Mouse (Mus musculus) embryonic facial prominence, embryonic 11.5 days (tissue): Measurements from ENCODE around the gene Rnf123. TPM values are rescaled to one million over a fixed set of nuclear protein-coding genes. Genes with fewer than 3 reads are reported as not detected.

Experiments
- ATAC-seq: fragments of 200-750 bp; cut with Nextera tagmentation; replicated peaks from 2 replicates; pipeline ENCODE4 v1.8.0; 2017; ENCODE audit warnings: low read depth; ENCODE audit not compliant: insufficient number of reproducible peaks, low FRiP score, low TSS enrichment
- DNase-seq: peaks from one replicate; pipeline ENCODE4 v3.0.0-alpha.2; 2015; ENCODE audit warnings: low spot score
- H3K27ac ChIP-seq: fragments of 300-500 bp; sonication (generic); replicated peaks from 2 replicates; pipeline ENCODE4 v1.5.1; 2014; ENCODE audit warnings: mild to moderate bottlenecking, low read depth, low read length, control low read depth
- H3K27me3 ChIP-seq: fragments of 300-500 bp; sonication (generic); 2 replicates; pipeline ENCODE4 v1.6.1; 2014; ENCODE audit warnings: mild to moderate bottlenecking, low read length, moderate library complexity, mixed read lengths; ENCODE audit not compliant: control insufficient read depth, insufficient read depth
- H3K36me3 ChIP-seq: fragments of 300-500 bp; sonication (generic); replicated peaks from 2 replicates; pipeline ENCODE4 v1.6.1; 2014; ENCODE audit warnings: low read depth, mild to moderate bottlenecking, low read length, moderate library complexity, mixed read lengths; ENCODE audit not compliant: control insufficient read depth, insufficient read depth
- H3K4me1 ChIP-seq: fragments of 300-500 bp; sonication (generic); 2 replicates; pipeline ENCODE4 v1.6.1; 2014; ENCODE audit warnings: low read length, mixed read lengths; ENCODE audit not compliant: control insufficient read depth, insufficient read depth
- H3K4me2 ChIP-seq: fragments of 300-500 bp; sonication (generic); 2 replicates; pipeline ENCODE4 v1.6.1; 2014; ENCODE audit warnings: low read depth, mild to moderate bottlenecking, control low read depth, low read length, moderate library complexity
- H3K4me3 ChIP-seq: fragments of 300-500 bp; sonication (generic); 2 replicates; pipeline ENCODE4 v1.5.1; 2014; ENCODE audit warnings: low read depth, low read length, control low read depth
- H3K9ac ChIP-seq: fragments of 300-500 bp; sonication (generic); replicated peaks from 2 replicates; pipeline ENCODE4 v1.6.1; 2014; ENCODE audit warnings: mild to moderate bottlenecking, control low read depth, low read length
- H3K9me3 ChIP-seq: fragments of 300-500 bp; sonication (generic); replicated peaks from 2 replicates; pipeline ENCODE4 v1.6.1; 2016; ENCODE audit warnings: mild to moderate bottlenecking, low read length, inconsistent platforms, mixed read lengths; ENCODE audit not compliant: control insufficient read depth
- WGBS: fragments of 180-500 bp; shearing (Covaris S2); extraction: QIAGEN DNeasy Blood & Tissue Kit; methylation state at CpG from one replicate; pipeline ENCODE4 v1.1.7; 2014; 5-methylcytosine and 5-hydroxymethylcytosine counted together
- polyA plus RNA-seq: library from polyadenylated mRNA; unstranded; fragments of >200 nt; fragmentation: Nextera tagmentation; extraction: Ambion mirVana; gene quantifications from 2 replicates; pipeline ENCODE4 v1.2.1, GENCODE M21; 2014

Rnf123 gene
- polyA plus RNA-seq, 1 experiment from 2014 or later: 22.0 TPM

GRCm38 (mm10) chr9:108095518-108095917 lies 12.4 kb upstream of the Rnf123 start:
- H3K36me3 ChIP-seq: peaks cover 2% of the 10 kb centered on the region
- H3K27ac ChIP-seq: no peak overlapping the region
- no peak overlapping the region for H3K9ac ChIP-seq
- H3K4me1 ChIP-seq: no peaks in the 10 kb centered on the region
- peak overlapping the region; percentile 88 for H3K4me2 ChIP-seq
- ATAC-seq: no peak
- H3K27me3 ChIP-seq: no peaks in the 10 kb centered on the region
- DNase-seq: peak; percentile 83
- H3K4me3 ChIP-seq: peak overlapping the region; percentile 77
- no peaks in the 10 kb centered on the region for H3K9me3 ChIP-seq
- 10% methylated on average over 3 of the region's 3 CpGs for WGBS

- peak; percentile 25; the same call in 1 of the 2 replicates for ATAC-seq
- H3K9me3 ChIP-seq: no peaks in the 10 kb centered on the region
- 0 out of 2 replicates have a peak overlapping the region, but pooled peaks have one; percentile 9 for H3K27ac ChIP-seq
- WGBS: 1% methylated on average over 16 of the region's 16 CpGs
- H3K4me2 ChIP-seq: peak overlapping the region; percentile 88
- H3K4me3 ChIP-seq: peak overlapping the region; percentile 77
- H3K36me3 ChIP-seq: peaks cover 2% of the 10 kb centered on the region
- H3K4me1 ChIP-seq: no peaks in the 10 kb centered on the region
- DNase-seq: peak; percentile 18
- H3K27me3 ChIP-seq: no peaks in the 10 kb centered on the region
- H3K9ac ChIP-seq: peak overlapping the region; percentile 84
These were observed 11.9 kb upstream of the Rnf123 start for GRCm38 (mm10) chr9:108094998-108095411.

GRCm38 (mm10) chr9:108094184-108094941 lies 11.2 kb upstream of the Rnf123 start, which contains the start of gene Apeh:
Gene Apeh (minus strand): TSS chr9:108094606.
- Histone ChIP-seq H3K4me1 (no peaks in the 10 kb centered on the region), H3K9me3 (no peaks in the 10 kb centered on the region), H3K9ac (peak within 1 kb of the TSS; percentile 84), H3K4me2 (peak within 1 kb of the TSS; percentile 88), H3K27me3 (no peaks in the 10 kb centered on the region), H3K36me3 (peaks cover 5% of the 10 kb centered on the region), H3K4me3 (peak within 1 kb of the TSS; percentile 77), H3K27ac (peak within 1 kb of the TSS; percentile 66; the same call in 1 of the 2 replicates)
- WGBS: under 1% methylated on average over 52 of the region's 52 CpGs
- ATAC-seq (peak; percentile 90), DNase-seq (peak; percentile 97)

DNA sequence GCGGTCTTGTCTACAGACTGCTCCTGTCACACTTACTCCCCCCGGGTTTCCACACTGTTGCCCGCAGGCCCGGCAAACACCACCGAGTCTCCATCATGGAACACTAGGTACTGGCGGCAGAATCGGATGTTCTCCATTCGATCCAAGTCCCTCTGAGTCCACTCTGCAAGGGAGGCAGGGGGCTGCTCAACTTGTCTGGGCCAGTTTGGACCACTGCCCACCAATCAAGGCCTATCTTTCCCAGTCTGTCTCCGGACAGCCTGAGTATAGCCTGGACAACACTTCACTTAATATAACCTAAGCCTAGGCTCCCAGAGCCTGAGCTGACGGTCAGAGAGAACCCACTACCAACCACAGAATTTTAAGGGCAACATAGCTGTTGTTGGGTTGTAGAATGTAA lies 10.4 kb upstream of the Rnf123 start:
- Histone ChIP-seq H3K27ac (no peak overlapping the region), H3K9ac (peak overlapping the region; percentile 84; the same call in 1 of the 2 replicates), H3K9me3 (no peaks in the 10 kb centered on the region), H3K4me2 (peak overlapping the region; percentile 88), H3K4me1 (no peaks in the 10 kb centered on the region), H3K36me3 (peaks cover 5% of the 10 kb centered on the region), H3K4me3 (peak overlapping the region; percentile 77), H3K27me3 (no peaks in the 10 kb centered on the region)
- ATAC-seq (no peak), DNase-seq (no peak)
- 71% methylated on average over 10 of the region's 10 CpGs for WGBS

DNA sequence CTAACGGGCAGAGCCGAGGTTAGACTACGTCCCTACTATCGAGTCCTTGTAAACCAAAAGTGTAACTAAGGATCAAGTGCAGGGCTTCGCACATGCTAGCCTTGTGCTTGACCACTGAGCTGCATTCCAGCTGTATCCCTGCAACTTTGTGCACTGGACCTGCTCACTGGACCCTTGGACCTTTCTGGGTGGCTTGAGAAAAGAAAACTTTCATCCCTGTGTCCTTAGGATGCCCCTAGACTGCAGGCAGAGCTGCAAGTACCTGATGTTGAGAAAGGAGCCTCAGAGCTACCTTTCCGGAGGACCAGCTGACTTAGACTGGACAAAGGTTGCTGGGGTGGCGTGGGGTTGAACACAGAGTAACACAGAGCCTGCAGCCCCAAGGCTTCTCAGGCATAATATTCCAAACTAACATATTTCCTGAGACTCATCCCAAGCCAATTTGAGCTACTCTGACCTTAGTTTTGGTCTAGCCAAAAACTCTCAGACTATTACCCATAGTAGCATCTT lies 7.5 kb upstream of the Rnf123 start:
- Histone ChIP-seq H3K4me1 (no peaks in the 10 kb centered on the region), H3K4me3 (no peak overlapping the region), H3K9me3 (no peaks in the 10 kb centered on the region), H3K27ac (no peak overlapping the region), H3K36me3 (peaks cover 5% of the 10 kb centered on the region), H3K4me2 (no peak overlapping the region), H3K27me3 (no peaks in the 10 kb centered on the region), H3K9ac (no peak overlapping the region)
- ATAC-seq (no peak), DNase-seq (no peak)
- WGBS: 93% methylated on average over 7 of the region's 7 CpGs

DNA sequence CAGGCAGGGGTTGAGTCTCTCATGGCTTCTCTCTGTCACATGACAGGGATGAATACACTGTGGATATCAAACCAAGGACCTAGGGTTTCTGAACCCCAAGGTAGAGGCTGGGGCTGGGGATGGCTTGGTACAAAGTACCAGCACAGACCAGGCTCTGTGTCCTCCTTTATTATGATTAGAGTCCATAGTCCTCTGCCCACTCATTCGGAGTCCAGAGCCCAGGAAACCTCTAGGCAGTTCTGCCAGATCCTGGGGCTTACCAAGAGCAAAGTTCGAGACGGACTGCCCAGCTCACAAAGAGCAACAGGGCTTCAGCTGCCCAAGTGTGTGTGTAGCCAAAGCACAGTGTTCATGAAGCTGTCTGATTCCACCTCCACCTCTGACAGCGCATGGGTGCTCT lies 2.1 kb upstream of the Rnf123 start:
- H3K9me3 ChIP-seq: no peaks in the 10 kb centered on the region
- no peak for DNase-seq
- H3K36me3 ChIP-seq: peaks cover 8% of the 10 kb centered on the region
- no peak overlapping the region for H3K27ac ChIP-seq
- no peak for ATAC-seq
- 93% methylated on average over 4 of the region's 4 CpGs for WGBS
- H3K4me3 ChIP-seq: no peak overlapping the region
- no peak overlapping the region for H3K9ac ChIP-seq
- H3K4me2 ChIP-seq: no peak overlapping the region
- peaks cover 24% of the 10 kb centered on the region for H3K27me3 ChIP-seq
- no peaks in the 10 kb centered on the region for H3K4me1 ChIP-seq

- Histone ChIP-seq H3K4me3 (no peak overlapping the region), H3K4me1 (no peaks in the 10 kb centered on the region), H3K27me3 (peaks cover 24% of the 10 kb centered on the region), H3K27ac (no peak overlapping the region), H3K9me3 (no peaks in the 10 kb centered on the region), H3K9ac (no peak overlapping the region), H3K4me2 (no peak overlapping the region), H3K36me3 (peaks cover 5% of the 10 kb centered on the region)
- WGBS: 80% methylated on average over 6 of the region's 6 CpGs
- ATAC-seq: no peak
- no peak for DNase-seq
These were observed 415 bp upstream of the Rnf123 start for GRCm38 (mm10) chr9:108083561-108083960.

DNA sequence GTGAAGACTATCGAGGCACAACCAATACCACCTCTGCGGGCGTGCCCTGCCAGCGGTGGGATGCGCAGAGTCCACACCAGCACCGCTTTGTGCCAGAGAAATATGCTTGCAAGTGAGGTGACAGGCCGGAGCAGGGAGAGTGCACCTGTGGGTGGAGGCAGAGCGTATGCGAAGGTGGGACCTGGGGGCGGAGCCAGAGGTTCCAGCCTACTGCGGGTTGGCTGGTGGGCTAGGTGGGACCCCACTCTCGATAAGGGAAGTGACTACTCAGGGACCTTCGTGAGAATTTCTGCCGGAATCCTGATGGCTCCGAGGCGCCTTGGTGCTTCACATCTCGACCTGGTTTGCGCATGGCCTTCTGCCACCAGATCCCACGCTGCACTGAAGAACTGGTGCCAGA lies 597 bp downstream of the Rnf123 start:
- H3K9ac ChIP-seq: no peak overlapping the region; the same call in 1 of the 2 replicates
- H3K9me3 ChIP-seq: no peaks in the 10 kb centered on the region
- H3K4me2 ChIP-seq: peak overlapping the region; percentile 33
- 8% methylated on average over 19 of the region's 19 CpGs for WGBS
- no peak for ATAC-seq
- H3K27ac ChIP-seq: no peak overlapping the region
- H3K4me1 ChIP-seq: no peaks in the 10 kb centered on the region
- peaks cover 5% of the 10 kb centered on the region for H3K36me3 ChIP-seq
- no peak for DNase-seq
- peaks cover 24% of the 10 kb centered on the region for H3K27me3 ChIP-seq
- H3K4me3 ChIP-seq: peak overlapping the region; percentile 14; the same call in 1 of the 2 replicates
